Mouse (Mus musculus) thymus, postnatal 25 days (tissue): ENCODE results near the gene Hsf2bp.

Experiments
- DNase-seq: peaks from one replicate; pipeline ENCODE4 v3.0.0; 2022

Hsf2bp gene

GRCm38 (mm10) chr17:31979888-31980287, 56.3 kb downstream of the Hsf2bp start:
- DNase-seq = no peak

- no peak for DNase-seq
Observed at GRCm38 (mm10) chr17:31977131-31977530, 59.0 kb downstream of the Hsf2bp start.

- no peak for DNase-seq
Observed at GRCm38 (mm10) chr17:31976501-31976900, 59.6 kb downstream of the Hsf2bp start.

GRCm38 (mm10) chr17:31974694-31975093, 61.5 kb downstream of the Hsf2bp start:
- DNase-seq = no peak

- DNase-seq = no peak
Observed at GRCm38 (mm10) chr17:31973664-31974230, 62.4 kb downstream of the Hsf2bp start.

- no peak for DNase-seq
Observed at GRCm38 (mm10) chr17:31970890-31971289, 65.3 kb downstream of the Hsf2bp start.

GRCm38 (mm10) chr17:31968801-31969200, 67.3 kb downstream of the Hsf2bp start:
- no peak for DNase-seq

GRCm38 (mm10) chr17:31967311-31967710, 68.8 kb downstream of the Hsf2bp start:
- no peak for DNase-seq

- DNase-seq = no peak
Observed at GRCm38 (mm10) chr17:31966566-31966965, 69.6 kb downstream of the Hsf2bp start.

- no peak for DNase-seq
Observed at GRCm38 (mm10) chr17:31965623-31966022, 70.5 kb downstream of the Hsf2bp start.

- DNase-seq = no peak
Observed at GRCm38 (mm10) chr17:31962930-31963329, 73.2 kb downstream of the Hsf2bp start.

- no peak for DNase-seq
Observed at GRCm38 (mm10) chr17:31962281-31962680, 73.9 kb downstream of the Hsf2bp start.

GRCm38 (mm10) chr17:31954551-31955140, 81.5 kb downstream of the Hsf2bp start:
- no peak for DNase-seq

- no peak for DNase-seq
Observed at GRCm38 (mm10) chr17:31949076-31949475, 87.1 kb downstream of the Hsf2bp start.

- no peak for DNase-seq
Observed at GRCm38 (mm10) chr17:31946436-31946835, 89.7 kb downstream of the Hsf2bp start.

- no peak for DNase-seq
Observed at GRCm38 (mm10) chr17:31943881-31944539, 92.1 kb downstream of the Hsf2bp start.

- DNase-seq = no peak
Observed at GRCm38 (mm10) chr17:31941616-31942015, 94.5 kb downstream of the Hsf2bp start.

GRCm38 (mm10) chr17:31940607-31941006, 95.5 kb downstream of the Hsf2bp start:
- DNase-seq = no peak

GRCm38 (mm10) chr17:31939292-31940060, 96.7 kb downstream of the Hsf2bp start:
- DNase-seq = no peak

GRCm38 (mm10) chr17:31938539-31939260, 97.4 kb downstream of the Hsf2bp start:
- DNase-seq = no peak

GRCm38 (mm10) chr17:31937141-31937554, 99.0 kb downstream of the Hsf2bp start:
- DNase-seq = no peak

GRCm38 (mm10) chr17:31935841-31936240, 100.3 kb downstream of the Hsf2bp start:
- no peak for DNase-seq
